Comparison of ENCODE assay signal across 18 mouse cellular contexts in genomic region chr1:156987576-156987975, GRCm38 (mm10). TPM values are rescaled to one million over a fixed set of nuclear protein-coding genes. Genes with fewer than 3 reads are reported as not detected.
DNase-seq lines count a peak whose midpoint lies in the region; ATAC-seq and TF ChIP-seq lines count a peak whose summit lies in the region.
"Had no signal": no experiment of that assay in that cellular context is flagged by ENCODE, and none has a peak within 500 bp of the region (broad histone marks: within the 10 kb centered on the region; RNA-seq: fewer than 3 reads in every experiment).

No protein-coding gene starts in this region.

- H3K79me2 ChIP-seq in MEL (ENCODE audit: control insufficient read depth, insufficient read depth, low read length, poor library complexity) = no peaks in the 10 kb centered on the region

- no peak overlapping the region for H3K4me3 ChIP-seq in lung, embryonic 16.5 days (ENCODE audit: low read length)
- H3K4me3 ChIP-seq in MEL (ENCODE audit: control insufficient read depth in 1 of 2, insufficient read depth in 1 of 2, low read depth in 2 of 2, low read length in 2 of 2) = no peak overlapping the region; a peak in 1 of 4 replicates
- no peak overlapping the region for H3K4me3 ChIP-seq in liver, embryonic 12.5 days
- H3K4me3 ChIP-seq: limb, embryonic 15.5 days; midbrain, embryonic 12.5 days had no signal

- no peak for TF ChIP-seq POLR2A in MEL (IDR thresholded peaks at IDR 0.05; ENCODE audit: control insufficient read depth in 1 of 2, insufficient read depth in 1 of 2, low read depth in 1 of 2, low read length in 2 of 2, poor library complexity in 1 of 2)

- H3K4me2 ChIP-seq in lung, embryonic 16.5 days (ENCODE audit: low read depth, low read length) = no peak overlapping the region
- H3K4me2 ChIP-seq in liver, embryonic 12.5 days = peak overlapping the region; percentile 52
- H3K4me2 ChIP-seq: limb, embryonic 15.5 days; midbrain, embryonic 12.5 days had no signal

- no peak overlapping the region for H3K9ac ChIP-seq in lung, embryonic 16.5 days (ENCODE audit: low read length)
- no peak overlapping the region for H3K9ac ChIP-seq in MEL (ENCODE audit: control insufficient read depth, low read depth, low read length, poor library complexity, severe bottlenecking)
- peak overlapping the region; percentile 50; the same call in 1 of the 2 replicates for H3K9ac ChIP-seq in liver, embryonic 12.5 days
- H3K9ac ChIP-seq: limb, embryonic 15.5 days; midbrain, embryonic 12.5 days had no signal

- no peak for DNase-seq in lung, postnatal 14 days
- DNase-seq in MEL (ENCODE audit: low read depth, low spot score) = peak; percentile 29
- DNase-seq in R1 (ENCODE audit: low read depth, low spot score) = peak; percentile 14
- DNase-seq in thymus, postnatal 36 days = no peak
- no peak for DNase-seq in layer of hippocampus, adult 8-10 months (ENCODE audit: low spot score in 2 of 2)
- no peak for DNase-seq in gastrocnemius, adult 18-20 months (ENCODE audit: low spot score)
- DNase-seq: adrenal gland, postnatal 36 days; cerebellum, adult 2 months; gastrocnemius, postnatal 36 days; kidney, adult 11 months; lung, postnatal 36 days; thymus, adult 2 months had no signal

- no peak for TF ChIP-seq RAD21 in MEL (IDR thresholded peaks at IDR 0.05; ENCODE audit: low read depth, low read length)

- WGBS in lung, embryonic 16.5 days = 43% methylated on average over 3 of the region's 3 CpGs
- 12% methylated on average over 3 of the region's 3 CpGs for WGBS in liver, embryonic 12.5 days (ENCODE audit: insufficient replicate concordance)

- peak; percentile 61; a peak in 3 of 4 replicates for TF ChIP-seq EP300 in MEL (IDR thresholded peaks at IDR 0.05; ENCODE audit: low read depth in 1 of 2, low read length in 2 of 2)

- TF ChIP-seq CTCF in MEL (IDR thresholded peaks at IDR 0.05 in 2 of 3, conservative IDR thresholded peaks at IDR 0.05 in 1 of 3; ENCODE audit: control insufficient read depth in 1 of 3, insufficient read depth in 1 of 3, low read depth in 2 of 3, low read length in 3 of 3, poor library complexity in 1 of 3, severe bottlenecking in 1 of 3) = no peak

- H3K27me3 ChIP-seq in lung, embryonic 16.5 days (ENCODE audit: control insufficient read depth, insufficient read depth, low read depth, low read length) = no peaks in the 10 kb centered on the region
- H3K27me3 ChIP-seq in MEL (ENCODE audit: control insufficient read depth in 1 of 2, insufficient read depth in 2 of 2, low read length in 2 of 2) = no peaks in the 10 kb centered on the region
- no peaks in the 10 kb centered on the region for H3K27me3 ChIP-seq in liver, embryonic 12.5 days (replicated peaks)
- H3K27me3 ChIP-seq: limb, embryonic 15.5 days; midbrain, embryonic 12.5 days had no signal

- H3K9me3 ChIP-seq in lung, embryonic 16.5 days (ENCODE audit: control insufficient read depth, low read length) = no peaks in the 10 kb centered on the region
- no peaks in the 10 kb centered on the region for H3K9me3 ChIP-seq in MEL (replicated peaks; ENCODE audit: insufficient read depth, low read length)
- no peaks in the 10 kb centered on the region for H3K9me3 ChIP-seq in liver, embryonic 12.5 days (replicated peaks)
- H3K9me3 ChIP-seq: limb, embryonic 15.5 days; midbrain, embryonic 12.5 days had no signal

- H3K4me1 ChIP-seq in lung, embryonic 16.5 days (replicated peaks; ENCODE audit: control insufficient read depth, insufficient read depth, low read length) = peaks cover 12% of the 10 kb centered on the region
- peaks cover 24 to 34% of the 10 kb centered on the region in 2 experiments for H3K4me1 ChIP-seq in MEL (ENCODE audit: control insufficient read depth in 1 of 2, insufficient read depth in 2 of 2, low read length in 2 of 2)
- H3K4me1 ChIP-seq in liver, embryonic 12.5 days = peaks cover 85% of the 10 kb centered on the region
- H3K4me1 ChIP-seq: limb, embryonic 15.5 days had no signal

- ATAC-seq in lung, embryonic 16.5 days (ENCODE audit: low read depth) = peak; percentile 23; the same call in 1 of the 2 replicates
- peak; percentile 79 for ATAC-seq in liver, embryonic 12.5 days
- ATAC-seq: forebrain, embryonic 16.5 days; hindbrain, postnatal 0 days had no signal

- no peaks in the 10 kb centered on the region for H3K36me3 ChIP-seq in lung, embryonic 16.5 days (ENCODE audit: control insufficient read depth, insufficient read depth, low read length)
- peaks cover 0 to 29% of the 10 kb centered on the region in 2 experiments; a peak in 2 of 4 replicates for H3K36me3 ChIP-seq in MEL (ENCODE audit: control insufficient read depth in 1 of 2, insufficient read depth in 2 of 2, low read length in 2 of 2)
- H3K36me3 ChIP-seq in liver, embryonic 12.5 days = no peaks in the 10 kb centered on the region
- H3K36me3 ChIP-seq: limb, embryonic 15.5 days; midbrain, embryonic 12.5 days had no signal

- no peak overlapping the region for H3K27ac ChIP-seq in lung, embryonic 16.5 days (ENCODE audit: low read length)
- H3K27ac ChIP-seq in MEL (ENCODE audit: control insufficient read depth, low read depth, low read length) = peak overlapping the region; percentile 18; the same call in 1 of the 2 replicates
- peak overlapping the region; percentile 88 for H3K27ac ChIP-seq in liver, embryonic 12.5 days
- H3K27ac ChIP-seq: hindbrain, postnatal 0 days; limb, embryonic 15.5 days; midbrain, embryonic 12.5 days had no signal

TF ChIP-seq in MEL, 35 proteins besides CTCF, POLR2A, EP300 and RAD21:
- TF ChIP-seq TAL1 (IDR thresholded peaks at IDR 0.05; ENCODE audit: low read length) = peak; percentile 36
- TF ChIP-seq ZKSCAN1 (IDR thresholded peaks at IDR 0.05; ENCODE audit: low read depth, low read length) = no peak
- peak; percentile 33; the same call in 1 of the 2 replicates for TF ChIP-seq GATA1 (IDR thresholded peaks at IDR 0.05; ENCODE audit: low read depth, low read length)
- 0 out of 2 replicates have a peak, but pooled peaks have one; percentile 27 for TF ChIP-seq SIN3A (IDR thresholded peaks at IDR 0.05; ENCODE audit: low read length)

RNA-seq across cellular contexts. Expression of gene Ralgps2, which starts 48.1 kb away (rescaled TPM):
- polyA plus RNA-seq in lung, embryonic 16.5 days (2015; fragmentation: Nextera tagmentation; extraction: Ambion mirVana) = 68.8 and 75.8 TPM in 2 replicates
- total RNA-seq in MEL (2012; rRNA removed) = 7.8 and 12.7 TPM in 2 replicates
- polyA plus RNA-seq in MEL (2012; ENCODE audit: insufficient read depth in 1 of 2, insufficient read length in 2 of 2, low read depth in 1 of 2, low replicate concordance in 2 of 2, missing spikeins in 1 of 2) = 10 to 100 TPM in 1 of 2 experiments, not detected in 1; 16.4 TPM
- 25.6 and 26.8 TPM in 2 replicates for polyA plus RNA-seq in liver, embryonic 12.5 days (2016; fragmentation: Nextera tagmentation; extraction: Ambion mirVana)
- 10 to 100 TPM; 53.1 to 76.0 (median 68.5) TPM for total RNA-seq in layer of hippocampus, adult 8-10 months (2022)
- total RNA-seq in gastrocnemius, adult 18-20 months (2021) = 1 to 10 TPM in 1 of 2 experiments, under 1 TPM in 1; 0.57 to 2.0 TPM

Comparison
In these comparisons a context has a peak if more than half of its experiments do, and no peak if none do; other contexts are left out.
1. DNase-seq: peak in MEL (single experiment) and R1 (single experiment); none in lung, postnatal 14 days (single experiment), thymus, postnatal 36 days (0 of 2), layer of hippocampus, adult 8-10 months (0 of 2) and gastrocnemius, adult 18-20 months (single experiment).